Mouse (Mus musculus): Measurements from ENCODE around the gene Nthl1.
A peak's percentile ranks its signal among the peaks of the same experiment; 100 is the strongest.

Gene Nthl1

DNA sequence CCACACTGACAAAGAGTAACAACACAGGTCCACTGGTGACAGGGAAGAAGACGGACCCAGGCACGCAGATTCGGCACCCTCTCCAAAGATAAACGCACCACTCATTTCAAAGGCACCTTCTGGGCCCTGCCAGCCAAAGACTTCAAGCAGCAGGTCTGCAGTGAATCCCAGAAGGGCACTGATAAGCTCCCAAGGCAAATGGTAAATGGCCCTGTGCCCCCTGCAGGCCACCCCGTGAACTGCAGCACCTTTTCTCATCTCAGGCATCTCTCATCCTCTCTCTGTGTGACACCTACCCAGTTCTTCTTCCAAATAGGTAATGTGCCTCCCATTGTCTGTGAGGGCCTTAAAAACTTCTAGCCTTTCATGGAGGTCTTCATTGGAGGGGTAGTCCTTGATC lies 3.8 kb upstream of the Nthl1 start:
- peak in 1 of 2 experiments; percentile 62 for DNase-seq (ENCODE audit: low spot score in 2 of 2)

DNA sequence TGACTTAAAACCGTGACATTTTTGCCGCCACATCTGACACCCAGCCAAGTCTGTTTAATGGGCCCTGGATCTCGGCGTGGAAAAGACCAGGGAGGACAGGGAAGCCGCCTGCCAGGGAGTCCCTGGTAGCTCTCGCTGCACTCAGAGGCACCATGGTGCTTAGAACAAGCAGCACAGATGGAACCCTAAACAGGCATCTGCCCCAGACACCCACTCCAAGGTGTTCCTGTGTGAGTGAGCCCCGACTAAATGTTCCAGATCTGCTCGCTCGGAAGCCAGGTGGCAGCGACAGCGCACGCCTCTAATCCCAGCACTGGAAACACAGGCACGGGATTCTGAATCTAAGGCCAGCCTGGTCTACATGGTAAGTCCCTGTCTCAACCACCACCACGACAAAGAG lies 2.4 kb upstream of the Nthl1 start:
- no peak for DNase-seq (ENCODE audit: low spot score in 2 of 2)

DNA sequence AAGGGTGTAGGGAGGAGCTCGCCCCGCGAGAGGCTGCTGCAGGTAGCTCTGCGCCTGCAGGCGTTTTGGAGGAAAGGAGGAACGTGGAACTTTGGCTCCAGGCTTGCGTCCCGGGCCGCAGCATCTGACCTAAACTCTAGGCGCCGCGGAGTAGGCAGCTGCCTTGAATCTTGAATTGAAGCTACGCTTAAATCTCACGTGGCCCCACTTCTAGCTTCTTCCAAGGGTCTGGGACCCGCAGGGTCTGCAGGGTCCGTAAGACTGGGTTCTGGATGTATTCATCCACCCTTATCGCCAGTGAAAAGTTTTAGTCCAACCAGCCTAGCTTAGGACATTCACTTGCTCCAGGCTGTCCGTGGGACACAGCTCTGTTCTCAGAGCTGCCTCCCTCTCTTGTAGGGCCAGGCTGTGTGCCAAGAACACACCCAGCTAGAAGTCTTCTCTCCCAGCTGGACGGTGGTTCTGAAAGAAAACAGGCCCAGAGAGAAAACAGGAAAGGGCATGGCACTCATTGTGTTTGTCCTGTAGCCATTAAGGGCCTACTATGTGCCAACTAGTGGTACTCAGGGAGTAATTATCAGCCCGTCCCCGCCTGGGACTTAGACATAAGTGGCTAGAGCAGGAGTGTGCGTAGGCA lies 451 bp downstream of the Nthl1 start:
- DNase-seq (ENCODE audit: low spot score in 2 of 2), result no peak

DNA sequence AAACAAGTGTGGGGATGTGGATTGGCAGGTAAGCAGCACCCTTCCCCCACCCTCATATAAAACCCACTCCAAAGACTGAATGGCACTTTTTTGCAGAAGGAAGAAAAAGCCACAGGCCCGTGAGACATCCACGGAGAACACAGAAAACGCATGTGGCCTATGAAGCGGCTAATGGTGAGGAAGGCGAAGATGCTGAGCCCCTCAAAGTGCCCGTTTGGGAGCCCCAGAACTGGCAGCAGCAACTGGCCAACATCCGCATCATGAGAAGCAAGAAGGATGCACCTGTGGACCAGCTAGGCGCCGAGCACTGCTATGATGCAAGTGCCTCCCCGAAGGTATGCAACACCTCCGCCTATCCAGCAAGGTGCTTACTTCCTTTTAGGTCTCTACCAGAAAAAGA lies 1.4 kb downstream of the Nthl1 start:
- no peak for DNase-seq (ENCODE audit: low spot score in 2 of 2)

DNA sequence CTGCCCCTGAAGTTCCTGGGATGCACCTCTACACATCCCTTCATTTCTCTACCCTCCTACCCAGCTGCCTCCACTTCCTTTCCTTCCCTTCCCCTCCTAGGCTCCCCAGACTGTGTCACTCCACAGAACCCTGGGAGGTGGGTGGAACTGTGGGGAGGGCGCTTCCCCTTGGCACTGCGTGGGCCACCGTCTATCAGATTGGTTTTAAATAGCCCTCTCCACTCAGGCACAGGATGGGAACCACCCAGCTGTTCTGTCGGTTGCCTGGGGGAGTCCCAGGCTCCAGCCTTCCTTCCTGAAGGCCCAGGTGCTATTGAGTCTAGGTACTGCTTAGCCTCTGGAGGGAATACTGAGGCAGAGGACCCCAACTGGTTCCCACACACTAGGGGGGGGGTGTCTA lies 2.5 kb downstream of the Nthl1 start:
- DNase-seq (ENCODE audit: low spot score in 2 of 2), result no peak

DNA sequence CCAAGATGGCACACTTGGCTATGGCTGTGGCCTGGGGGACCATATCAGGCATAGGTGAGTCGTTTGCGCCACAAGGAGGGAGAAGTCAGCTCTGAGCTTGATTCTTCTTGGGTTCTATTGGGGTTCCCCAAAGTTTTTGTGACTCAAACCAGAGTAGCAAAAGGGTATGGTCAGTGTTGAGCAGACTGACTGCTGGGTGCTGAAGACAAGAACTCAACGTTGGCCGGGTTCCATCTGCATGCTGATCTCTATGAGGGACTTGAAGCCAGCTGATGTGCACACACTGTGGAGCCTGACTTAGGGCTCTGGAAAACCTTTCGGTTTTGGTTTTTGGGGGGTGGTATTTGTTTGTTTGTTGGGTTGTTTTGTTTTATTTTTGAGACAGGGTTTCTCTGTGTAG lies 3.2 kb downstream of the Nthl1 start:
- no peak for DNase-seq (ENCODE audit: low spot score in 2 of 2)

DNA sequence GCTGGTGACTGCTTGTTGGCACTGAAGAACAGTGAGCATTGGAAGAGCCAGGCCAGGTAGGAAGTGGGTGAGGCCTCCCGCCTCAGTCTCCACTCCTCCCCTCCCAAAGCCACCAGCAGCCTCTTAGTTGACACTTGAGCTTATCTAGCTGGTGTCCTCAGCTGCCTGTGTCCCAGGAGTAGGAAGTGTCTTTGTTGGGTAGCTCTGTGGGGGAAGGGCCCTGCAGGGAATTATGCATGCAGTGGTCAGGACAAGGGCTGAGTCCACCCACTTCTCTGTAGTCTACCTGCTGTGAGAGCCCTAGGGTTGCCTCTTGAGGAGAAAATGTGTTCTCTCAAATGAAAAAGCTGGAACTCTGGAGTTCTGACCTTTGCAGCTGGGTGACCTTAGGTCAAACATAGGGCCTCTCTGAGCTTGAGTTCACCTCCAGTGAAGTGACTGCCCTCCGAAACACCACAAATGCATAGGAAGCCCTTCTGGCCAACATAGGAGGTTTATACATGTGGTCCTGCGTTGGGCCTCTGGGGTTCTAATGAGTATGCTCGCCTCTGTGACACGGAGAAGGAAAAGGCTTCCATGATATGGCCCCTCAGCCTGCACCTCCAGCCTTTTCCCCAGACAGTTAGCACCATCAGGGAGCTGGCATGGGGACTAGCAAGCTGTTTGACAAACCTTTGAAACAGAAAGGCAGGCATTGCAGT lies 4.5 kb downstream of the Nthl1 start:
- DNase-seq (ENCODE audit: low spot score in 2 of 2), result no peak

DNA sequence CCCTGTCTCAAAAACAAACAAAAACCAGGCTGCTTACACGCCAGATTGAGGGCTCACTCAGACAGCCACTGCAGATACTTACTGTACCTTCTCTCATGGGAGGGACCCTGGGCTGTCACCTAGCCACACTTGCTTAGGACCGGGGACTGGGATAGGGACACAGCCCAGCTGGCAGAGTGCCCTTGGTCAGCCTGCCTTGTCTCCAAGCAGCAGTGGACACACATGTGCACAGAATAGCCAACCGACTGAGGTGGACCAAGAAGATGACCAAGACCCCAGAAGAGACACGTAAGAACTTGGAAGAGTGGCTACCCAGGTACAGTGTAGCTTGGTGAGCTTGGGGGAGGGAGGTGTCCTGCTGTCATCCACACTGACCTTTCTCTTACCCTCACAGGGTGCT lies 5.7 kb downstream of the Nthl1 start:
- DNase-seq (ENCODE audit: low spot score in 2 of 2), result no peak

DNA sequence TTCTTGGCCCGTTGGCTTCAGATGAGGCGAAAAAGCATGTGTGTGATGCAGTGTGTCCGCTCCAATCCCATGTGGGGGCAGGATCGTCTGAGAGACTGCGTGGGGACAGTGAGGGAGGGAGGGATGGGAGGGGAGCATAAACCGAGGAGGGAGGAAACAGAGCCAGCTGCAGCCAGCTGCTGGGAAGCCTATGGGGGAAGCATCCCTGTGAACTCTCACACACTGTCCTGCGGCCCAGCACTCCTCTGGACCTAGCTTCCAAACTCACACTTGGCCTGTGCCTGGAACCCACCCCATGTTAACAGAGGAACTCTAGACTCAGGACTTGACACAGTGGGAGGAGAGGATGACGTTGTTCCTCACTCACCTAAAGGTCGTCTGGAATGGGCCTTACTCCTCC lies 6.4 kb downstream of the Nthl1 start:
- no peak for DNase-seq (ENCODE audit: low spot score in 2 of 2)

DNA sequence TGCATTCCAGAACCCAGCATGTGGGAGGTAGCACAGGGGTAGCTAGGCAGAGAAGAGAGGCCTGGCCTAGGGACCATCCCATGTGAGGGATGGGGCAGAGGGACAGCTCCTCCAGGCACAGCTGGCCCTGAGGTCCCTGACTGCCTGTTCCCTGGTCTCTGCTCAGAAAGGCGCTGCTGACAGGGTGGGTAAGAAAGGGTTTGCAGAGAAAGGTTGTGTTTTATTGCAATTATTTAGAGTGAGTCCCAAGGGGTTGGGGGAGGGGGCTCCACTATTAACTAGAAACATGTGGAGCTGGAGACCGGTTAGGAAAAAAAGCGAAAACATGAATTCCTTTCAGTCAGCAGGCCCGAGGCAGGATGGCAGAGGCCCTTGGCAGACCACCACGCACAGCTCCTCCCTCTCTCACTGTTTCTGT lies 7.1 kb downstream of the Nthl1 start:
- DNase-seq (ENCODE audit: low spot score in 2 of 2), result no peak

DNA sequence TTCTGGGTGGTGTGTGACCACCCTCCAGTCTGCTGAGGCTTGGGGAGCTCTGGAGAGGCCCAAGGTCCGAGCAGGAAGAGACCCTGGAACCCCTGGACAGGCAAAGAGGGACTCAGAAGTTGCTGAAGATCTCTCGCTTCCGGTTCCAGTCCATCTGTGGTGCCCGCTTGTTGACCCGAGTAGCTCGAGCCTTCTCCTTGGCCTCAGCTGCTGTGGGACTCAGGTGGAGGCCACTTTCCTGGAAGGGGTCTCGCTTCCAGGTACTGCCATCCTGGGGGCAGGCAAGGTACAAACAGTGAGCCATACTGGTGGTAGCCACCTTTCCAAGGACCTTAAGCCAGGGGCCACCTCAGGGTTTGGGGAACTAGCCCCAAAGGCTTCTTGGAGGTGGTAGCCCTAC lies 7.6 kb downstream of the Nthl1 start:
- DNase-seq (ENCODE audit: low spot score in 2 of 2), result no peak

DNA sequence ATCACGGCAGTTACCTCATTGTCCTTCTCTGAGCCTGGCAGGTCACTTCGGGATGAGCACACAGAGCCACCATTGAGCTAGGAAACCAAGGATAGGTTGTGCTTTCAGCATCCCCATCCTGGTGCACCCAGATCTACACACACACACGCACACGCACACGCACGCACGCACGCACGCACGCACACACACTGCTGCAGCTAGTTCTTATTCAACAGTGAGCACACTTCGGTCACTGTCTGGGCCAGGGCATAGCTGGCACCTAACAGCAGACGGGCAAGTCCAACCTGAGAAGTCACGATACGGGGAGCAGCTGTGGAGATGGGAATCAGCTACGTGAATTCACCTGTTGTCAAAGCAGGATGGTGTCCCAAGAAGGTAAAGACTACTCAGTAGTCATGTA lies 8.1 kb downstream of the Nthl1 start:
- DNase-seq (ENCODE audit: low spot score in 2 of 2), result no peak

DNA sequence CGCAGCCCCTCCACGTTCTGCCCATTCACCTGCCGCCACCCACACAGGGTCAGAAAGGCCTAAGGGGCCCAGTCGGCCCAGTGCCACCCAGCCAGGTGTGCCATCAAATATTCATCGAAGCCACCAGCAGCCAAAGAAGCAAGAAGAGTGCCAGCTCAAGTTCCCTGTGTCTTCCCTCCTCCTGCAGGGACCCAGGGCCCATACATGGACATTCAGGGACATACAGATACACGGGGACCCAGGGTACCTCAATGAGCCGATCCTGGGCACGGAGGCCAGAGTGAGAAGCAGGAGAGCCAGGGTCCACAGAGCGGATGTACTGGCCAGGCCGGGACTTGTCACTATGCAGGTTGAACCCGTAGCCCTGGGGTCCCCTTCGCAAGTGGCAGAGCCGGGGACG lies 9.5 kb downstream of the Nthl1 start:
- no peak for DNase-seq (ENCODE audit: low spot score in 2 of 2)

DNA sequence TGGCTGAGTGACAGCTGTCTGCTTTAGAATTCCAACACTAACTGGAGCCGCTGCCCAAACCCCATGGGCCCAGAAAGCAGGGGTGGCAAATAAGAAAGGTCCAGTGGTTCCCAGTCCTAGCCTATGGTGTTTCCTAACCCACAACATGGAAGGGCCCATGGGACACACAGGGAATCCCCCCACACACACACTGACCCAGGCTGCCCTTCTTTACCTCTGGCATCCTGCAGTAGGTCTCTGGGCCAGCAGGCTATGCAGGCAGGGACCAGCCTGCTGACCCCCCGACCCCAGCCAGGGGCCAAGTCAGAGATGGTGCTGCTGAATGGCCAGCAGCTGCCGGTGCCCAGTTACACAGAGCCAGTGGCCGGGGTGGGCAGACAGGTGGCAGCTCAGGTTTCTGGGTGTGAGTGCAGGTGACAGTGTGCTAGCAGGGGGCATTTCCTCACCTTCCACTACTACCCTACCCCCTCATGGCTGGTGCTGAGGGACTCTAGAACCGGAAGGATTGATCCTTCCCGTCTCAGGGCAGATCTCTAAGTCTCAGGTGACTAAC lies 10.4 kb downstream of the Nthl1 start:
- DNase-seq (ENCODE audit: low spot score in 2 of 2), result no peak

DNA sequence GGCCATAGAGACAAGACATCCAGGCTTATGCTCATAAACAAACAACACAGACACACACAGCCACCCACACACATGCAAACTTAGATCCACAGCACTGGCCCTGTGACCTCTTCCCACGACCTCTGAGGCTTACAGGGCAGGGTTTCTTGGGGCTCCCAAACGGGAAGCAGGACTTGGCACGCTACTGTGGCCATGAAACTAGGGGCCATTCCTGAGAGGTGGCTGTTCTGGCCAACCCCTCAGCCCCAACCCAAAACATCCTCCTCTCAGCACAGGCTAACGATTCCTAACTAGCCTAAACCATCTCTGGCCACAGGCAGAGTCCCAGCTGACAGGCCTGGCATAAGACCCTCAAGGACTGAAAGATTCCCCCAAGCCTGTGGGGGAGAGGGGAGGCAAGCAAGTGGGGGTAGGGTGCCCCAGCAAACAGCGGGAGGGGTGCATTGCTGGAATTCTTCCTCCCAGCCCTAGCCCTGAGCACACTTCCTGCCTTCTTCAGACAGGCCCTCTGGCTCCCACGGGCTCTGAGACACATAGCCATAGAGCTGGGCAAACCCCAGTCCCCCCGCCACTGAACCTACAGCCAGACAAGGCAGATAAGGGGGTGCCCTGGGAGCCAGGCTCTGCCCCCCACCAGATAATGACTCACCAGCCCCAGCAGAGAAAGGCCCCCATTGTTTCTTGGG lies 11.7 kb downstream of the Nthl1 start:
- no peak for DNase-seq (ENCODE audit: low spot score in 2 of 2)

DNA sequence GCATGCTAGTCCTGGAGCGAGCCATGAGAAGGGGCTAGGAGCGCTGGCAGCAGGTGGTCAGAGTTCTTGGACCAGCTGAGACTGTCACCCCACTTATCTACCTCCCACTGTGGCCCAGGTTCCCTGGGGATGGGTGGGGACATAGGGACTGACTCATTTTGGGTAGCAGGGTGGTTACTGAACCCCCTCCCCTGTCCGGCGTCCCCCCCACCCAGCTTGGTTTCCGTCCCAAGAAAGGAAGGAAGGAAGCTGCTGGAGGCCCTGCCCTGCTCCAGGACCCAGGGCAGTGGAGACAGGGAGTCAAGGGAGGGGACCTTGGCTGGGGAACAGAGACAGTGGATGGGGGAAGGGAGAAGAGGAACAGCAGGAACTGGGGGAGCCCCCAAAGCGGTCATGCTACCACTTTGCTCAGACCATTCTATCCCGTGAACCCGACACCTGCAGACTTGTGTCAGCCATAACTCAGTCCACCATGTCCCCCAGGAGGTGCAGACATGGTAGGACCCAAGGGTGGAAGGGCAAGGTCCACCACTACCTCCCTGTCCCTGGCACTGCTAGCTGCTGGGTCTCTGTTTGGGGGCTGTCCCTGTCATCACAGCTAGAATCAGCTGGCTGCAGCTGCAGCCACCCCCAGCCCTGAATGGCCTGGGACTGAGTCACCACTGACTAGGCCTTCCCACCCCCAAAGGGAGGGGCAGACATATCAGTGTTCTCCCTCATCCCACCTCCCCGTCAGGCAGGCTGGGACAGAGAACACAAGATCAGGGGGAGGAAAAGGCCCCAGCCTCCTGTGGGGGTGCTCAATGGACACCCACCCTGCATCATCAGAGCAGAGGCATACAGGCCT lies 12.6 kb downstream of the Nthl1 start:
- no peak for DNase-seq (ENCODE audit: low spot score in 2 of 2)

DNA sequence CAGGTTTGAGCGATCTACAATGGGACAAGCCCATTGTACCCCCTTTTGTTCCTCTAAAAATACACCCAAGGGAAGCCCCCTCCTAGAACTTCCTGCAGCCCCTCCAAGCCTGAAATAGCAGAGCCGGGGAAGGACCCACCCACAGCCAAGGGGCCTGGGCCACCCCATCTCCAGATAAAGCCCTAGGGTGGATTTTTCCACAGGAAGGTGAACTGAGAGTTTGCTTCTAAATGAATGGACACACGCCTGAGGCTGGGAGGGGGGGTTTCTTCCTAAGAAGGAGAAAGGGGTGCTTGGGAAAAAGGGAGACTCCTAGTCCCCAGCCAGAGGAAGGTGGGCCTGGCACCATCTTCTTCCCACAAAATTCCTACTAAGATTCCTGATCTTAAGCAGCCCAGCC lies 13.4 kb downstream of the Nthl1 start:
- no peak for DNase-seq (ENCODE audit: low spot score in 2 of 2)

DNA sequence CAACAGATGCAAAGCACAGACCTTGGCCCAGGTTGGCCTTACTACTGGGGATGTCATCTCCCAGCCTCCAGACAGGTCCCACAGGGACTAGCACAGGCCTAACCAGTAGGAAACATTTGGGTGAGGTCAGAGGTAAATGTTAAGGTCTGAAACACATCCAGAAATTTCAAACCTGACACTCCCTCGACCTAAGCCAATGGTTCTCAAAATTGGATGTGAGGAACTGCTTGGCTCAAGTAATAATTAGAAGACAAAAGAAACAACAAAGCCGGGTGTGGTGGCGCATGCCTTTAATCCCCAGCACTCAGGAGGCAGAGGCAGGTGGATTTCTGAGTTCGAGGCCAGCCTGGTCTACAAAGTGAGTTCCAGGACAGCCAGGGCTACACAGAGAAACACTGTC lies 13.9 kb downstream of the Nthl1 start:
- DNase-seq (ENCODE audit: low spot score in 2 of 2), result no peak

DNA sequence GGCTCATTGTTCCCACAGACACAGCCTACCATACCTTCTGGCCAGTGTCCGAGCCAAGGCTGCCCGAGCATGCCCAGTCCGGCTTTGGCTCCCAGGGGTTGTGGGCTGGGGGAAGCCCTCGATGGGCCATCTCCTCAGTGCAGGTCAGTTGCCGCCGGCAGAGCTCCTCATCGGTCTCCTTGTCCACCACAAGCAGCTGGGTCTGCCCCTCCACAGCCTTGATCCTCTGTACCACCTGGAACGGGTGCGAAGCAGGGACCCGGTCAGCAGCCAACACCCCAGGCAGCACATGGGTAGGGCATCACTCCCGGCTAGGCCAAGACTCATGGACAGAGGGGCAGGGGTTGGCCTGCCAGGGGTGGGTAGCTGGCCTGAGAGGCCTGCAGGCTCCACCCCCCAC lies 15.0 kb downstream of the Nthl1 start:
- DNase-seq (ENCODE audit: low spot score in 2 of 2), result no peak

DNA sequence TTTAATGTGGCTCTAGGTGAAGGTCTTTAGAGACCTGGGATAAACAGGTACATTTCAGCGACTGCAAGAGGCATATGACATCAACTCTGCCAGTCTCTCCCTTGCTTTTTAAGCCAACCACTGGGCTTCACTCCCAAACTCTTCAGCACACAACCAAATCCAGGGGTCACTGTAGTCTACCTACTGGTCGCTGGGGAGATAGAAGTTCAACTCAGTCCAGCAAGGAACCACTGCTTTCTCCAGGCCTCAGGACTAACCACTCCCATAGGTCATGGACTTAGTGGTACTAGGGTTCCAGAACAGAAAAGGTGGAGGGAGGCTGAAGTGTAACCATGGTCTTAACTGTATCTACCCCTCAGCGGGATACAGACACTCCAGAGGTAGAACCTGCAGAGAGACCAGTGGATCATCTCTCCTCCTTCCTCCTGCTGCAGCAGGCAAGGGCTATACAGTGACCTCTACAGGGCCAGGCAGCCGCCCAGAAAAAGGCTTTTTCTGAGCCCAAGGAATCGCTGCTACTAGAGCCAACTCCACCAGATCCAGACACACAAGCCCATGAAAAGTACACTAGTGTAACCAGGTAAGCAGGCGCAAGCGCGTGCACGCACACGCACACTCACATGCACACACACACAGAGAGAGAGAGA lies 16.4 kb downstream of the Nthl1 start:
- DNase-seq (ENCODE audit: low spot score in 2 of 2), result no peak

DNA sequence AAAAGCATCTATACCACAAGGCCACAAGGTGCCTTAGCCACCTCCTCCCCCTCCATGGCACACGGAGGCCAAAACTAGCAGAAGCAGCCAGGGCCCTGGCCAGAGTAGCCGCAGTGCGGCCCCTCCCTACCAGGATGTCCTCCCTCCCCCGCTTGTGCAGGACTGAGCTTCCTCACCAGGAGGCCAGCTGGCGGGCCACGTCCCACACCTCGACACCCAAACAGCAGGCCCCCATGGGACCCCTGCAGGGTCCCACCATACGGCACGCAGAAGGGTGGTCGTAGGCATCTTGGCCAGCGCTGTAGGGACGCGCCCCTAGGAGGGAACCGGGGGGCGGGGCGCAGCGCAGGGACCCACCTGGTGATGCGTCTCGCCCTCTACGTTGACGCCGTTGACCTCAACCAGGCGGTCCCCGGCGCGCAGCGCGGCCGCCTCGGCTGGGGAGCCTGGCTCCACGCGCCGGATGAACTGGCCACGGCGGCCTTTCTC lies 17.1 kb downstream of the Nthl1 start:
- no peak for DNase-seq (ENCODE audit: low spot score in 2 of 2)
